Mouse (Mus musculus): ENCODE results near the gene Tbk1.
A peak's percentile ranks its signal among the peaks of the same experiment; 100 is the strongest.

Gene Tbk1

DNA sequence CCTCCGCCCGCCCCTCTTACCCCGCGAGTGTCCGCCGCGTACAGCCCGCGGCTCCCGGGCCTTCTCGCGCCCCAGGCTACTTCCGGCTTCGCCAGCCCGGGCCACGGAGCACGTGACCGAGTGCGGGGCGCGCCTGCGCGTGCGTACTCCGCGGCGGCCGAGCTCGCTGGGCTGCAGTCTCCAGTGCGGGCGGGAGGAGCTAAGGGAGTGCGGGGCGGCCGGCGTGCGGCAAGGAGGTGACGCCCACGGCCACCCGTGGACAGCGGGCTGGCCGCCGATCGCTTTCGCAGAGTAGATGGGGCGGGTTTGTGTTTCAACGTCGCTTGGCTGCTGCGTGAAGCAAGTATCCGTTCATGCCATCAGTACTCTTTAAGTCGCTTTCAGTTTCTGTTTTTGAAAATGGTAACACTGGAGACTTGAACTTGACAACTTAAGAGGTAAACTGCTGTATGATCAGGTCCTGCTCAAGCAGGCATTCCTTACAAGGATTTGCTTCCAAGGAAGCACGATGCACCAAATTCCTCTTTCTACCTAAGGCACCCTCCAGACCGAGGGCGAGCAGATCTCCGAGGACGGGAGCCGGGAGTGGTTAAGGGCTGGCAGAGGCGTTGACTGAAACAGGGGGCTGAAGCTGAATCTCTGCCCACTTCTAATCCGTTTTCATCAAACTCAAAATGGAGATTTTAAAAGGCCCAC, at the start of gene Tbk1:
Tbk1 (minus strand) TSS at position 113 of the 696 bp plus-strand sequence.
- peak; percentile 90 to 92 for DNase-seq (ENCODE audit: low spot score in 2 of 2)

DNA sequence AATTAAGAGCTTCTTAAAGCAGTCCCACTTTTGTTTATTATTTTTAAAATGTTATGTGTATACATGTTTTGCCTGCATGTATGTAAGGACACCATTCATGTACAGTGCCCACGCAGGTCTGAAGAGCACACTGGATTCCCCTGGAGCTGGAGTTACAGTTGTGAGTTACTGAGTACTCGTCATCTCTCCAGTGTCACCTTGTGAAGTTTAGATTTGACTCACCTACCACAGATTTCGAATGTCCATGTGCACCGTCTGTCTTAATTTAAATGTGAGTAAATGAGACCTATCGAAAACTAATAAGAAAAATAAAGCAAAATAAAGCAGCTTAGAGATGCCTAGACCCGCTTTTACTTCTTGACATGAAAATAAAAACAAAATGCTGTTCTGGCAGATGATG, 49.7 kb upstream of the Tbk1 start:
- DNase-seq (ENCODE audit: low spot score in 2 of 2) = no peak

DNA sequence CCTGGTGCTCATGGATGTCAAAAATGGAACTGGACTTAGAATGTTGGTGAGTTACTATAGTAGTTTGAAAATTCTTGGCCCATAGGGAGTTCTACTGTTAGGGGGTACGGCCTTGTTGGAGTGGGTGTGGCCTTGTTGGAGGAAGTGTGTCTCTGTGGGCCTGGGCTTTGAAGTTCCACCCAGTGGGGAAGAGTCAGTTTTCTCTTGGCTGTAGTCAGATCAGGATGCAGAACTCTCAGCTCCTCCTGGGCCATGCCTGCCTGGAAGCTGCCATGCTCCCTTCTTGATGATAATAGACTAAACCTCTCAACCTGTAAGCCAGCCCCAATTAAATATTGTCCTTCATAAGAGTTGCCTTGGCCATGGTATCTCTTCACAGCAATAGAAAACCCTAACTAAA, 47.6 kb upstream of the Tbk1 start:
- DNase-seq (ENCODE audit: low spot score in 2 of 2) = no peak

DNA sequence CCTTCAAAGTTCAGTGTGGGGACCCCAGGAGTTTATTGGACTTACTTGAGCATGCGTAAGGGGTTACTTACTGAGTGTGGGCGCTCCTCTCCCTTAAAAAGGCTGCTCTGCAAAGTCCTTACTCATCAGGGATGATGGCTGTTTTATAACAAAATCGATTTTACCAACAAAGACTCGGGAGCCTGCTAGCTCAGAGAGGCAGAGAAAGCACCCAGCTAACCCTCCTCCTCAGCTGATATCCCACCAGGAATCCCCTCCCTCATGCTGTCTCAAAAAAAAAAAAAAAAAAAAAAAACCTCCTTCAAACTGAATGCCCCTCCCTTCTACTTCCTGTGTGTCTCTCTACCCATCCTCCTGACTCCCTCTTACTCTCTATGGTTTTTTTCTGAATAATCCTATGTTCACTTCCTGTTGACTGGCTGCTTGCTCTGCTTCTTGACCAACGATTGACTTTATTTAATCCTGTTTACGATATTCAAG, 42.0 kb upstream of the Tbk1 start:
- no peak for DNase-seq (ENCODE audit: low spot score in 2 of 2)

DNA sequence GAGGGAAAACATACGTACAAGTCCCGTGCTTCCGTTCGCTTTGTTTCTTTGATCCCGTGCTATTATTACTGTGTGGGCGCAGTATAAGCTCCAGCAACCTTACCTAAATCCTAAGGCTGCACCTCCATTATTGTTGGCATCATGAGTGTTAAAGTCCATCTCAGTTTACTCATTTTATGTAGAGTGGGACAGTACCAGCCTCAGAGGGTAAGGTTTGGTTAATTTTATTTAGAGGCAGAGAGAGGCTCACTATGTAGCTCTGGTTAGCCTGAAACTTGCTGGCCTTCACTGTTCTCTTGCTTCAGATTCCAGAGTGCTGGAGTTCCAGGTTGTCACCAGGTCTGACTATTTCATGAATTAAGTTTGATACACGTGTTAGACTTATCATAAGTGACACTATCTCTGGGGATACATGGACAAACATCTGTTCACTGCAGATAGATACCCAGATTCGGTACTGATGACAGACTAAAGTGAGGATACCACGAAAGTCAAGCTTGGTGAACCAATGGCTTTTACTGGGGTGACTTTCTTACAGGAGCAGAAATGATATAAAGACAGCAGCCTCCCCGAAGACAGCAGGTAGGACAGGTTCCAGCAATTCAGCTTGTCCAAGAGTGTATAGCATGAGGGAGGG, 40.7 kb upstream of the Tbk1 start:
- DNase-seq (ENCODE audit: low spot score in 2 of 2) = no peak

DNA sequence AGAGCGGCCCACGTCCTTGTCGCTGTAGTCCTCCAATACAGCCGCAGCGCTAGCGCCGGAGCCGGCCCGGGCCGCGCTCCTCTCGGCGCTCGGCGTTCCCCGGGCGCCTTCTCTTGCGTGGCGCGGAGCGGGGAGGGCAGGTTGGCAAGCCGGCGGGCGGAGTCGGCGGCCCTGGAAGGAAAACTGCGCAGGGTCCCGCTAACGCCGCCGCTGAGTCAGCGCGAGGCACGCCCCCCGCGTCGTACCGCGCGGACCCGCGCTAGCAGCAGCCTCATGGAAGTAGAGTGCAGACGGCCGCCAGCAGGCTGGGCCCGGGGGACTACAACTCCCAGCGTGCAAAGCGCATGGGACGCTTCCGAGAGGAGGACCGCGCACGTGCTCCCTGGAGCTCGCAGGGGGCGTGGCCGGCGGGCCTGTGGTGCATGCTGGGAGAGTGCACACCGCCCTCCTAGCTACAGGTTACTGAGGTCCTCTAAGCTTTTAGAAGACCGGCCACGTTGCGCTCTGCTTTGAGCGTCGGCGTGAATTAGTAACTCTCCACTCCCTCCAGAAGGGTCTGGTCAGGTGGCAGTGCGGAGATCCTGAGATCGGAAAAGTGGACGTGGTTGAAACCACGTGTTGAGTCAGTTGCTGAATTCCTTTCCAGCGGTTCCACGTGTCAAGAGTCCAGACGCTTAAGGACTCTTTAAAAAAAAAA, 39.7 kb upstream of the Tbk1 start, which contains the start of gene Xpot:
Xpot (minus strand) TSS at position 147 of the 697 bp plus-strand sequence.
- peak; percentile 98 for DNase-seq (ENCODE audit: low spot score in 2 of 2)

DNA sequence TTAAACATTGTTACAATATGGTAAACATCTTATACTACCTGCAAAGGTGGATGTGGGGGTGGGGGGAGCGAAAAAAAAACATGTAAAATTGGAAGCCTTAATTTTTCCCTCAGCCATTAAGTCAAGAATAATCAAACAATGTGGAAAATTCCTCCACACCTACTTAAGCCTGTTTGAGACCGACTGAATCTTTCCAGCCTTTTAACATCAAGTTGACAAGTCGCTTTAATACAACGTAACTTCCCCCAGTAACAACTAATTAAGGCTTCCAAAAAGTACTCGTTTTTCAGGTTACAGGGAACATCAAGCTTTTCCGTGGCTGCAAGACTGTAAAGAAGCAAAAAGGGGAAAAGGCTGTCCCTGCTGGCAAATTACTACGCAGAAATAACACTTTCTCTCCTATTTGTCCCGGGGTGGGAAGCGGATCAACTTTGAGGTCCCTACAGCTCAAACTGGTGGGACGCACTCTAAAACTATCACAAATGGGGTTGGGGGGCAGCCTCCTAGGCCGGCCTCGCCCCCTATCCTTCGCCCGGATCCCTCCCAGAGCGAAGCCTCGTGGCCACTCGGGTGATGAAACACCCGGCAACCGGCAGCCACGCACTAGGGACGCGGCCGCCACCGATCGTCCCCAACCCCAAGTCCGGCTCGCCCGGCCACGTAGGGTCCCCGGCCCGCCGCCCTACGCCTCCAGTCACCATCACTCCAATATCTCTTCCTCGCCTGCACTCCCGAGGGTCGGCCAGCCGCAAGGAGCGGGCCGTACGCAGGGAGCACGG, 39.0 kb upstream of the Tbk1 start:
- DNase-seq (ENCODE audit: low spot score in 2 of 2) = no peak

DNA sequence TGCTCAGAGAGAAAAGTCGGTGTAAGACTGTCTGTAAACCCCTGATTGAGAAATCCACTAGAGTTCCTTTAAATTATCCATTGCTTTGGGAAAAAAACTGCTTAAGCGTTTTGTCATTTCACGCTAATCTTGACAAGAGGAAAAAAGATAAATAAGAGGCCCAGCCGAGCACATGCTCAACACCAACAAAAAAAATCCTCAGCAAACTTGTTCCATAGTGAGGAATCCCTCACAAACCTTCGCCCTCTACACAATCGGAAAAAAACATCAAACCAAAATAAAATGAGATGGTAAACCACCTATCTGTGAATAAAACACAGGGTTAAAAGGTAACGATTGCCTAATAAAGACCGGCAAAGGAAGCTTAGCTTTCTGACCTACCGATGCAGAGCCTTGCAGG, 38.4 kb upstream of the Tbk1 start:
- DNase-seq (ENCODE audit: low spot score in 2 of 2) = no peak

DNA sequence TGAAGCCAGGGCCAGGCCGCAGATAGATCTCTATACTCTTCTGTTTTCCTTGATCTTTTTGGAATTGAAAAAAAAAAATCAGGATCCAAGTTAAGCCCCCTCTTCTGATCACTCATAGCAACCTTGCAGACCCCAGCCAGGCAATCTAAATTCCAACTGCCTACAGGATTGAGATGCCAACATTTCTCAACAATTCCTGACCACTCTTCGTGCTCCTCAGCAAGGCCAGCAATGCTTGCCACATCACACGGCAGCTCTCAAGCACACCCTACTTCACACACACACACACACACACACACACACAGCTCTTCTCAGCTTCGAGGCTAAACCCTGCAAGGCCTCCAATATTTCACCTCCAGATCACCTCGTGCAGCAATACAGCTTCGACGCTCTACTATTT, 37.1 kb upstream of the Tbk1 start:
- no peak for DNase-seq (ENCODE audit: low spot score in 2 of 2)

DNA sequence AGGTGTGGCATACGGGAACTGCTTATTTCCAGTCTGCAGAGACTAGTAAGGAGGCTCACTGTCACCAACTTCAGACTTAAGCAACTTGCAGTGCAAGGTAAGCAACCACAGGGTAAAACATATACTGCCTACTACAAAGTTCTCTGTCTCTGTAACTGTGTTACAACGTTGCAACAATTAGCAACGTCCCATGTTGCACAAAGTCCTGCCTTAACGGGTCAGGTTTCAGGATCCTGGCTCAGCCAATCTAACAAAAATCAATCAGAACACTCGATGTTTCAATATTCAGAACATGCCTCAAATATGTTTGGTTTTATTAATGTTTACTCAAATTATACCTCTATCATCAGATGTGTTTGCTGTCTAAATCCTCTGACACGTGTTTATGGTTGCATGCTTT, 35.8 kb upstream of the Tbk1 start:
- no peak for DNase-seq (ENCODE audit: low spot score in 2 of 2)

DNA sequence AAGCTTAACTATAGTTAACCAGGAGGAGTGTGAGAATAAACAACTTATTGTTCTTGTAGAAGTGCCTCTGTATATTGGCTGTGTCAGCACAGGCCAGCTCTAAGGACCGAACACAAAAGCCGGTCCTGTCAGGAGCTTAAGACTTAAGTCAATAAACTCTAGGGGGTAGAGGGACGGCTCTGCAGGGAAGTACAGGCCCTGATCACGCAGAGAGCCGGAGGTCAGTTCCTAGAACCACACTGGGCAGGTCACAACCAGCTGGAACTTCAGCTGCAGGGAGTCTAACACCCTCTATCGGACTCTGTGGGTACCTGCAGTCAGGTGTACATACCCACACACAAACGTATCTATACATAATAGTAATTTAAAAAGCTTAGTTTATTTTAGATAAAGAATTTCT, 29.3 kb upstream of the Tbk1 start:
- DNase-seq (ENCODE audit: low spot score in 2 of 2) = no peak

DNA sequence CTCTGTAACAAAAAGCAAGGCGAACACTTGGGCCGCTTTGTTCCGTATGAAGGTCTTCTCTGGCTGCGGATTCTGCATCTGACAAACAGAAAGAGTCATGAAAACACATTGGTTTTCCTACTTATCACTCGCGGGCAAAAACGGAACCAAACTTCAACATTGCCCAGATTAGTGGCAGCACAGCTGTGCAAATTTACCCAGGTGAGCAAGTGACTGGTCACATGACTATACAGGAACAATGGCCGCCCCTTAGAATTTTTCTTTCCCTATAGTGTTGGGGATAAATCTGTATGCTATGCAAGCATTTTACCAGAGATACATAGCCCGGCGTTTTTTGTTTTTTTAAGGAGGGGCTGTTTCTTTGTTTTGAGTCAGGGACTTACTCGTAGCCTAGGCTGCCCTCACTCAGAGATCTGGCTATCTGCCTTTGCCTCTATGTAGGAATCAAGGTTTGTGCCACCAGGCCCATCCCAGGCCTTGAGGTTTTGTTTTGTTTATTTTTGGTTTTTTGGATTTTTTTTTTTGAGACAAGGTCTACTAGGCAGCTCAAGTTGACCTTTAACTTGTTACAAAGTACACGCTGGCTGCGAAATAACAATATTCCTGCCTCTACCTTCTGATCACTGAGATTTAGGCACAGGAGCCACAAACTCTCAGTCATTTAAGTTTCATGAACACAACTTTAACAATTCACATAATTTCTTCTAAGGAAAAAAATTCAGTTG, 28.7 kb upstream of the Tbk1 start:
- no peak for DNase-seq (ENCODE audit: low spot score in 2 of 2)

DNA sequence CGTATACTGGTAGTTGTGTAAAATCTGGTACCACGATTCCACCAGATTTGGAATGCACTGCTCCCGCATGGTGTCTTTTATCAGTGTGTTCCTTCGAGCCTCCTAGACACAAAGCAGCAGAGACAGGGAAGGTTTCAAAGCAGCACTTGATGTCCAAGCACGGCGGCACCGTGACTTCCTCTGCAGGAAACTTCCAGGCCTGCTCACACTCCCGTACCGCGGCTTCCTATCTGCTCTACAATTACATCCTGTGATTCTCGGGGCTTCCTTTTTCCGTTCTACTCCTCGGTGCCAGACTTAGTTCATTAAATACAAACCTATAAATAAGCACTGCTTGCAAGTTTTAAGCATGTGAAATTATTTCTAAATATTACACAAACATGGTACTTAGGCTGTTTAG, 27.0 kb upstream of the Tbk1 start:
- DNase-seq (ENCODE audit: low spot score in 2 of 2) = no peak

DNA sequence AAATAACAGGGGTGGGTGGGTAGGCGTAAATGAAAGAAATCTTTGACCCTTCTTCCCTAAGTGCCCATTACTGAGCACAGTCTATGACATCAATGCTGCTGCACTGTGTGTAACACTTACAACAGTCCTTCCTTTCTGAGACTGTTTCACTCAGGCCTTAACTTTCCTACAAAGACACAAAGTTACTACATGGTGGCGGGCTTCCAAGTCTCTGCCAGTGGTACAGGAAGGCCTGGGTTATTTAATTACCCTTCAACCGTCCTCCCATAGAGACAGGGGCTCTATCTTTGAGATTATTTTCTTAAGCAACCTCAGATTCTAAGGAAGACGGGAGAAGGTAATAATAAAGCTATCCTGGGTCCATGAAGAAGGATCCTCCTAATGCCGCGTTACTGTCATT, 25.9 kb upstream of the Tbk1 start:
- DNase-seq (ENCODE audit: low spot score in 2 of 2) = no peak

DNA sequence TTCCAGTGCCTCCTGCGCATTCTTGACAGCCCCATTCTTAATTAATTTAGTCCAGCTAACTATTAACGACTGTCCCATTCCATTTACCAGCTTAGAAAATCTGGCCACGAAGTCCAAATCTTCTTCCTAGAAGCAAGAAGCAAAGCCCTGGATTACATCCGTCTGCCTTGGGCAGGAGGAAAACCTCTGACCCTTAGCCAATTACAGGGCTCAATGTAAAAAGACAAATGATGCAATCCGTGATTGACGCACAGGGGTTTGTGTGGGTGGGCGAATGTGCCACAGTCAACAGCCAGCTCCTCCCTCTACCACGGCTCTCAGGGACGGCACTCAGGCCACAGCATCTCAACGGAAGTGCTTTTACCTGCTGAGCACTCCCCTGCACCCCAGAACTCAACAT, 25.0 kb upstream of the Tbk1 start:
- no peak for DNase-seq (ENCODE audit: low spot score in 2 of 2)

DNA sequence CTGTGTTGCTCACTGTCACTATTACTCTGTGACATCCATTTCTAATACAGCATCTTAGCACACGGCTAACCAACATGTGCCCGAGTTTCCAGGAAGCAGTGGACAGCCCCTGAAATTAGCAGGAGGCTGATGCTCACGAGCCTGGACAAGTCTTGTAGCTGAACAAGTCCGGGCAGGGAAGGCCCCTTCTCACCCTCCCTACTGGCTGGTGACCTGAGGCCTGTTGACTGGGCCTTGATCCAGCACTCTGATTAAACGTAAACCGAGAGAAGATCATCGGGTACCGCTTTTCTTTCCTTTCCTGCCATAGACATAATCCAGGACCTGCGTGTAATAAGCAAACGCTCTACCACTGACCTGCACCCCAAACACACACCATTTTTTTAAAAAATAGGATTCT, 21.6 kb upstream of the Tbk1 start:
- no peak for DNase-seq (ENCODE audit: low spot score in 2 of 2)

DNA sequence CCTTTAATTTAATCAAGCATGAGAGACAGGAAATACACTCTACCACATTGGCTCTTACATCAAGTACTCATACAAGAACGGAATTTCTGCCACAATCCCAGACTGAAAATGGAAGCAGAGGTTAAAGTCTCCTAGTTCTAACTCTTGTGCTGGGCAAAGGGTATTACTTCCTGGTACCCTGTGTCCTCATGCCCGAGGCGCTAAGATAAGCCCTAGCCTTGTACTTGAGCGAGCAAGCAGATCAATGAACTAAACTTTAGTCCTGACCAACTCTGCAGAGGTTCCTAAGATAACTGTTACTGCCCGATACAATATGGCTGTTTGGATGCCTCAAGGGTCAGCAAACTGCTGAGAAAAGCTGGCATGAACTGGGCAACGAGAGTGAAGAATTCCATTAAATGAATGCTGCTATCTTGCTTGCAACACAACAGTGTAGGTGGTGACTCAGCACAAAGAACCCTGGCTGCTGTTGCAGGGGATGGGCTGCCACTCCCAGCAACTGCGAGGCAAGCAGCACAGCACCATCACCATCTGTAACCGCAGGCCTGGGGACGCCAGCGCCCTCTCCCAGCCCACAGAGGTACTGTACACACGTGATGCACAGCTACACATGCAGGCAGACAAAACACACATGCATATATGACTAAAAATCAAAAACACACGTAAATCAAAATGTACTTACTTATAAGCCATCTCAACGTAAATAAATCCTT, 18.2 kb upstream of the Tbk1 start:
- no peak for DNase-seq (ENCODE audit: low spot score in 2 of 2)

DNA sequence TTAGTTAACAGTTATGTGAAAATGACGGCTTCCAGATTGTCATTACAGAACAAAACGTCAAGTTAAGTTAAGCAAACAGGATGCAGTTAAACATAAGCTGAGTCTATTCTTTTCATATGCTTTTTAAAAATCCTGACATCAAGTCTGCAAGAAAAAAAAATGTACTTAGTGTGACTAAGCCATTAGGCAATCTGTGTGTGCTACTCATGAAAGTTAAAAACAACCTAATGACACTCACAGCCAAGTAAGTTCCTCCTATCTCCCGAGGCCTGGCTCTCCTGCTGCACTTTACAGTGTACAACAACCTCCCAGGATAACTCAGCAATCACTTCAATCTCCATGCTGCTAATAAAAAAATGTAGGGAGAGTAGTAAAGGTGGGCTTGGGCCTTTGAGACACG, 17.0 kb upstream of the Tbk1 start:
- DNase-seq (ENCODE audit: low spot score in 2 of 2) = no peak

DNA sequence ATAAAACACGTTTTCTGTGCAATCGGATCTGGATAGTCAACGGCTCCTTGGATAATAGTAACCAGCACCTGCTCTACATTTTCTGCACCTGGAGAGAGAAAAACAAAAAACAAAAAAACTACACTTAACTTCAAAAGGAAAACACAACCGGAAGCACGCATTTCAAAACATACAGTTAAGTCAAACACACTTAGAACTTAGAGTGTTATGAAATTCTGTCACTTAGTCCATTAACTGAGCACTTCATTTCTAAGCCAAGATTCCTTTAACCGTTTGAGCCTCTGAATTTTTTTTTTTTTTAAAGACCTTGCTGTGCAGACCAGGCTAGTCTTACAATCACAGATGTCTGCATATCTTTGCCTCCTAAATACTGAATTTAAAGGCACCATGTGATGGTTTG, 14.7 kb upstream of the Tbk1 start:
- DNase-seq (ENCODE audit: low spot score in 2 of 2) = no peak

DNA sequence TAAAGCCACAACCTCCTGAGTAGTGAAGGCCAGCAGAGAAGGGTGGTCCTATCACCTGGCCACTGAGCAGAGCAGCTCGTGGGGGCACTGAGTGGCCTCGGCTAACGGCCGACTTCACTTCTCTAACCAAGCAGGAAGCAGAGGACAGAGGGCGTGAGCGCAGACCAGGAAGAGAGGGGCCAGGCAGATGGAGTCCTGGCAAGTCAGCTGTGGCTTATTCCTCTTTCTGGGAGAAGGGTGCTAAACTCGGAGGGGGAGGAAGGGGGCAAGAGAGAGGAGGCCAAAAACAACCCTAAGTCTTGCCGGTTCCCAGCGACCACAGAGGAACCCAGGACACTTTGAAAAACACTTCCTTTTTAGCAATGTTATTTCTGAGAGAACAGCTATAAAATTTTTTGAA, 10.0 kb upstream of the Tbk1 start:
- no peak for DNase-seq (ENCODE audit: low spot score in 2 of 2)

DNA sequence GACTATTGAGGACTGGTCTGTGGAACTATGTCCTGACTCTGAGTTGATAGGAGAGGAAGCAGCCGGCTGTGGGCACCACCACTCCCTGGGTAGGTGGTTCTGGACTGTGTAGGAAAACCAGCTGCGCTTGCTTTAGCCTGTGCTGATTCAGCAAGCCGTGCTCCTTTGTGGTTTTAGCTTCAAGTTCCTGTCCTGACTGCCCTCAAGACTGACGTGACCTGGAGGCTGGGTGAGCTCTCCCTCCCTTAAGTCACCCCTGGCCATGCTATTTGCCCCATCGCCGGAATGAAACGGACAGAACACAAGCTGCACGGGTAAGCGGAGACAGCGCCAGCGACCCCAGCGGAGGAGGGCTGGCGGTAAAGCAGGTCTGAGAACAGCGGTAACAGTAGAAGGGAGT, 4.5 kb upstream of the Tbk1 start:
- peak in 1 of 2 experiments; percentile 26 for DNase-seq (ENCODE audit: low spot score in 2 of 2)
